18 mouse cellular contexts compared by ENCODE assay signal in genomic region chr5:141310641-141311040, GRCm38 (mm10).
"Had no signal": no experiment of that assay in that cellular context is flagged by ENCODE, and none has a peak within 500 bp of the region (broad histone marks: within the 10 kb centered on the region; RNA-seq: fewer than 3 reads in every experiment).

No protein-coding gene starts in this region.

- H3K4me3 ChIP-seq: limb, embryonic 15.5 days; liver, embryonic 12.5 days; midbrain, embryonic 10.5 days; myocyte; neural tube, embryonic 15.5 days had no signal

- ATAC-seq: liver, embryonic 12.5 days had no signal

- H3K9ac ChIP-seq: limb, embryonic 15.5 days; liver, embryonic 12.5 days; lung, embryonic 14.5 days; neural tube, embryonic 15.5 days had no signal

- H3K9me3 ChIP-seq: limb, embryonic 15.5 days; liver, embryonic 12.5 days; midbrain, embryonic 10.5 days; neural tube, embryonic 15.5 days had no signal

- H3K36me3 ChIP-seq: limb, embryonic 15.5 days; liver, embryonic 12.5 days; midbrain, embryonic 10.5 days; neural tube, embryonic 15.5 days had no signal

- H3K27ac ChIP-seq: kidney, postnatal 0 days; limb, embryonic 15.5 days; liver, embryonic 12.5 days; midbrain, embryonic 10.5 days; neural tube, embryonic 15.5 days had no signal

- DNase-seq: kidney, adult 11 months; kidney, adult 9 months; kidney, postnatal 36 days; layer of hippocampus, adult 9-11 months; layer of hippocampus, postnatal 36 days; lung, embryonic 14.5 days; lung, postnatal 10 days; lung, postnatal 4 days; midbrain, embryonic 14.5 days; spleen, adult 18-20 months; thymus, adult 2 months; thymus, postnatal 25 days had no signal

- H3K27me3 ChIP-seq: limb, embryonic 15.5 days; liver, embryonic 12.5 days; neural tube, embryonic 15.5 days had no signal

- H3K4me1 ChIP-seq: limb, embryonic 15.5 days; liver, embryonic 12.5 days; midbrain, embryonic 10.5 days; neural tube, embryonic 15.5 days had no signal
